Mouse (Mus musculus): ENCODE measurements around the gene Foxn3.

GRCm38 (mm10) chr12:99229973-99230782 is 333.2 kb downstream of the Foxn3 start:
- TF ChIP-seq POLR2A (IDR thresholded peaks at IDR 0.05; ENCODE audit: insufficient read depth, low read length): no peak
- no peak for TF ChIP-seq CTCF (IDR thresholded peaks at IDR 0.05; ENCODE audit: low read depth, low read length)
- TF ChIP-seq EP300 (IDR thresholded peaks at IDR 0.05; ENCODE audit: insufficient read depth, low read depth, low read length): no peak

Measured in ES-Bruce4 (cell line).